Mouse (Mus musculus) heart, embryonic 14.5 days (tissue): ENCODE data around the gene Prss53. TPM values are rescaled to one million over a fixed set of nuclear protein-coding genes. Genes with fewer than 3 reads are reported as not detected.

Experiments used
- ATAC-seq: fragments of 200-750 bp; cut with Nextera tagmentation; 2 replicates; pipeline ENCODE4 v1.8.0; 2017; ENCODE audit warnings: low read depth, moderate TSS enrichment; ENCODE audit not compliant: insufficient number of reproducible peaks, insufficient read depth, low FRiP score
- H3K27ac ChIP-seq, 2 experiments: fragments of 200-500 bp in 1 of 2; fragments of 300-500 bp in 1 of 2; sonication (generic) in 1 of 2; replicated peaks in 1 of 2; 2 replicates each; pipeline ENCODE4 v1.5.1; 2012 to 2014; ENCODE audit warnings: low read depth in 2 of 2, low read length in 2 of 2, control low read depth in 1 of 2, mild to moderate bottlenecking in 1 of 2, mixed read lengths in 1 of 2; ENCODE audit not compliant: control insufficient read depth in 1 of 2, insufficient read depth in 1 of 2
- H3K27me3 ChIP-seq: fragments of 300-500 bp; sonication (generic); 2 replicates; pipeline ENCODE4 v1.6.1; 2014; ENCODE audit warnings: mild to moderate bottlenecking, low read length, control low read depth; ENCODE audit not compliant: control insufficient read depth, insufficient read depth
- H3K36me3 ChIP-seq: fragments of 300-500 bp; sonication (generic); 2 replicates; pipeline ENCODE4 v1.6.1; 2014; ENCODE audit warnings: mild to moderate bottlenecking, control low read depth, low read length, mixed read lengths; ENCODE audit not compliant: control insufficient read depth, insufficient read depth
- H3K4me1 ChIP-seq, 2 experiments: fragments of 200-500 bp in 1 of 2; fragments of 300-500 bp in 1 of 2; sonication (generic) in 1 of 2; 2 replicates each; pipeline ENCODE4 v1.6.1; 2012 to 2014; ENCODE audit warnings: low read length in 2 of 2, control low read depth in 1 of 2, mixed read lengths in 1 of 2; ENCODE audit not compliant: control insufficient read depth in 2 of 2, insufficient read depth in 2 of 2
- H3K4me2 ChIP-seq: fragments of 300-500 bp; sonication (generic); 2 replicates; pipeline ENCODE4 v1.6.1; 2014; ENCODE audit warnings: mild to moderate bottlenecking, low read length
- H3K4me3 ChIP-seq, 2 experiments: fragments of 200-500 bp in 1 of 2; fragments of 300-500 bp in 1 of 2; sonication (generic) in 1 of 2; 2 replicates each; pipeline ENCODE4 v1.5.1; 2012 to 2014; ENCODE audit warnings: low read length in 2 of 2, mild to moderate bottlenecking in 2 of 2, control low read depth in 1 of 2, low read depth in 1 of 2, moderate library complexity in 1 of 2; ENCODE audit not compliant: control insufficient read depth in 1 of 2, insufficient read depth in 1 of 2
- H3K9ac ChIP-seq: fragments of 300-500 bp; sonication (generic); 2 replicates; pipeline ENCODE4 v1.6.1; 2014; ENCODE audit warnings: mild to moderate bottlenecking, low read length
- H3K9me3 ChIP-seq: fragments of 300-500 bp; sonication (generic); 2 replicates; pipeline ENCODE4 v1.6.1; 2016; ENCODE audit warnings: low read length, control low read depth; ENCODE audit not compliant: control insufficient read depth
- WGBS: fragments of 180-500 bp; shearing (Covaris S2); extraction: QIAGEN DNeasy Blood & Tissue Kit; methylation state at CpG from one replicate; pipeline ENCODE4 v1.1.7; 2014; 5-methylcytosine and 5-hydroxymethylcytosine counted together
- polyA plus RNA-seq: library from polyadenylated mRNA; unstranded; fragments of >200 nt; fragmentation: Nextera tagmentation; extraction: Ambion mirVana; gene quantifications from 2 replicates; pipeline ENCODE4 v1.2.1, GENCODE M21; 2014

Gene Prss53
- polyA plus RNA-seq, 1 experiment from 2014 or later = 1.3 TPM

GRCm38 (mm10) chr7:127925252-127925651 lies 34.5 kb upstream of the Prss53 start:
- H3K4me2 ChIP-seq = no peak overlapping the region
- H3K9me3 ChIP-seq = no peaks in the 10 kb centered on the region
- H3K27me3 ChIP-seq = peaks cover 17% of the 10 kb centered on the region
- no peak overlapping the region for H3K27ac ChIP-seq
- WGBS = 79% methylated on average over 5 of the region's 5 CpGs
- ATAC-seq = no peak
- H3K9ac ChIP-seq = no peak overlapping the region
- H3K4me1 ChIP-seq = peaks cover 6 to 13% of the 10 kb centered on the region in 2 experiments
- H3K4me3 ChIP-seq = no peak overlapping the region
- peaks cover 59% of the 10 kb centered on the region for H3K36me3 ChIP-seq

GRCm38 (mm10) chr7:127923714-127924113 lies 32.9 kb upstream of the Prss53 start:
- no peak overlapping the region for H3K4me2 ChIP-seq

DNA sequence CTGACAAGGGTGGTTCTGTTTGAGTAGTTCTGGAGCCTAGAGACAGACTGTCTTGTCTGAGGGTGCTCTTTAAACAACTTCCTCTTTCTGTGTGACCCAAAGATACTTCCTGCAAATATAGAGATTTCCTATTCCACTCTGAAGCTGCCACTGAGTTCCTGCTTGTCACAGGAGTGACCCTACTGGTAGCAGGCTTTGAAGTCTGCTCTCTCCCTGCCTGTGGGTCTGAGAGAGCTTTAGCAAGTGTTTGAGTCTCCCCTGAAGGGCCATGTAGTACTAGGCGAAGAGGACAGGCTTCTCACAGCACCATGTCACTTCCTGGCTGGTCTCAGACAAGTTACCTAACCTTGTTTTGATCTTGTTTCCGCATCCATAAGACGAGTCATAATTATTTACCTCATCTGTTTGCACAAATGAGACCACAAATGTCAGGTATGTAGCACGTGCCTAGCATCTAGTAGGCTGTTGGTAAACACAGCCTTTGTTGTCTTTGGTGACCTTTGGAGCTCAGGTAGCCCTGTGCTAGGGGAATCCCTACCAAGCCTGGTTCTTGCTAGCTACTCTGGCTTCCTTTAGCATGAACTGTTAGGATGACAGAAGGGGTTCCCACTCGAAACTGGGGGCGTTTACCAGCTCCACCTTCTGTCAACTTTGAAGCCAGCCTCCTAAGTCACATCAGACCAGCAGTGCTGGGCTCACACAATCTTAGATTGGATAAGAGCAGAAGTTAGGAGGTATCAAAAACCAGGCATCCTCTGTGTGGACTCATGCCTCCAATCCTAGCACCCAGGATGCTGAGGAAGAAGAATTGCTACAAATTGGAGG lies 31.9 kb upstream of the Prss53 start:
- Histone ChIP-seq H3K36me3 (peaks cover 71% of the 10 kb centered on the region), H3K4me3 (no peak overlapping the region), H3K27me3 (no peaks in the 10 kb centered on the region), H3K4me1 (no peaks in the 10 kb centered on the region), H3K9me3 (no peaks in the 10 kb centered on the region), H3K9ac (no peak overlapping the region), H3K4me2 (no peak overlapping the region), H3K27ac (no peak overlapping the region)
- no peak for ATAC-seq
- 82% methylated on average over 6 of the region's 6 CpGs for WGBS

More at GRCm38 (mm10) chr7:127923714-127924113, 32.9 kb upstream of the Prss53 start:
- Histone ChIP-seq H3K27me3 (peaks cover 3% of the 10 kb centered on the region), H3K4me3 (no peak overlapping the region), H3K27ac (no peak overlapping the region), H3K9ac (no peak overlapping the region), H3K9me3 (no peaks in the 10 kb centered on the region), H3K36me3 (peaks cover 64% of the 10 kb centered on the region), H3K4me1 (peaks cover under 1 to 2% of the 10 kb centered on the region in 2 experiments; a peak in 3 of 4 replicates)
- ATAC-seq = no peak
- WGBS = 88% methylated on average over 5 of the region's 5 CpGs

DNA sequence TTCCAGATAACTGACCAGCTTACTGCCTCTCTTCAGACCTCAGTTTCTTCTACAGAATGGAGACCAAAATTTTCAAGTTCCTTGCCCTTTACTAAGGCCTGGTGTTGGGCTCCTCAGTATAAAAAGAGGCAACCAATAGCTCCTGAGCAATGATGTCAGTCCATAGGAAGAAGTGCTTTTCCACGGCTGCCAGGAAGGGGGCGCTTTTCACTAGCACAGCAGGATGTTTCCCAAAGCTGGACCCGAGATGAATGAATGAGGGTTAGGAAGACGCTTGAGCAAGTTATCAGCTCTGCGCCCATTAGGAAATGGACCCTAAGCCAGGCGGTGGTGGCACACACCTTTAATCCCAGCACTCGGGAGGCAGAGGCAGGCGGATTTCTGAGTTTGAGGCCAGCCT lies 30.7 kb upstream of the Prss53 start:
- Histone ChIP-seq H3K4me3 (no peak overlapping the region), H3K27ac (no peak overlapping the region), H3K4me2 (no peak overlapping the region), H3K9me3 (no peaks in the 10 kb centered on the region), H3K4me1 (no peaks in the 10 kb centered on the region), H3K27me3 (no peaks in the 10 kb centered on the region), H3K9ac (no peak overlapping the region), H3K36me3 (peaks cover 78% of the 10 kb centered on the region)
- ATAC-seq = no peak
- WGBS = 63% methylated on average over 8 of the region's 8 CpGs

DNA sequence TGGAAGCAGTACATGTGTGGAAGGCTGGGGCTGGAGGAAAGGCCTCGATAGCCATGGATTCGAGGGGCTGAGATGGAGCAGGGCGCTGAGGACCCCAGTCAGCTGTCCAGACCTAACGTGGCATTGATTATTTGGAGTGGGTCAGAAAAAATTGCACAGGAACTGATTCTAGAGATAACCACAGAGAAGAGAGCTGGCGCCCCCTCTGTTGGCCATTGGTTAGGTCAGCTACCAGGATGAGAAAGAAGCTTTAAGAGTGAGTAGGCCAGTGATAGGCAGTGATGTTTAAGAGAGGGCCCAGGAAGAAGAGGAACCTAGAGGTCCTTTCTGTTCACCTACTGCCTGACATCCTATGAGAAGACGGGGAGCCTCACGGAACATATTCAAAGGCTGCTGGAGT lies 28.5 kb upstream of the Prss53 start:
- no peak overlapping the region for H3K4me3 ChIP-seq
- WGBS = 76% methylated on average over 7 of the region's 7 CpGs
- H3K36me3 ChIP-seq = peaks cover 73% of the 10 kb centered on the region
- no peak overlapping the region for H3K4me2 ChIP-seq
- H3K9ac ChIP-seq = no peak overlapping the region
- no peaks in the 10 kb centered on the region for H3K4me1 ChIP-seq
- no peak overlapping the region for H3K27ac ChIP-seq
- ATAC-seq = no peak
- H3K27me3 ChIP-seq = no peaks in the 10 kb centered on the region
- no peaks in the 10 kb centered on the region for H3K9me3 ChIP-seq

DNA sequence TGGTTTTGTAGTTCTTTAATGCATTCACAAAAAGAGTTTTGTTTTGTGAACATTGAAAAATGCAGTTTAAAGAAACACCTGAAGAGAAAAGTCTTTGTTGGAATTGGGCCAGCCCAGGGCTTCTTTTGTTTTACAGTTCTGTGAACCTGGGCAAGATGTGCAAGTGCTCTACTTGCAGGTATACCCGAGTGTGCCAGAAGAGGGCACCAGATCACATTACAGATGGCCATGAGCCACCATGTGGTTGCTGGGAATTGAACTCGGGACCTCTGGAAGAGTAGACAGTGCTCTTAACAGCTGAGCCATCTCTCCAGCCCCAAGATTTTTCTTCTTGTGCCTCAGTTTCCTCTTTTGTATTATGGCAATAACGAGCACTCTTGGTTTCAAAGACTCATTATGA lies 27.4 kb upstream of the Prss53 start:
- no peak overlapping the region for H3K4me2 ChIP-seq
- no peaks in the 10 kb centered on the region for H3K9me3 ChIP-seq
- 56% methylated on average over 3 of the region's 3 CpGs for WGBS
- peaks cover 0 to 2% of the 10 kb centered on the region in 2 experiments; a peak in 2 of 4 replicates for H3K4me1 ChIP-seq
- H3K27ac ChIP-seq = no peak overlapping the region
- H3K27me3 ChIP-seq = no peaks in the 10 kb centered on the region
- H3K4me3 ChIP-seq = no peak overlapping the region
- no peak for ATAC-seq
- no peak overlapping the region for H3K9ac ChIP-seq
- peaks cover 62% of the 10 kb centered on the region for H3K36me3 ChIP-seq

DNA sequence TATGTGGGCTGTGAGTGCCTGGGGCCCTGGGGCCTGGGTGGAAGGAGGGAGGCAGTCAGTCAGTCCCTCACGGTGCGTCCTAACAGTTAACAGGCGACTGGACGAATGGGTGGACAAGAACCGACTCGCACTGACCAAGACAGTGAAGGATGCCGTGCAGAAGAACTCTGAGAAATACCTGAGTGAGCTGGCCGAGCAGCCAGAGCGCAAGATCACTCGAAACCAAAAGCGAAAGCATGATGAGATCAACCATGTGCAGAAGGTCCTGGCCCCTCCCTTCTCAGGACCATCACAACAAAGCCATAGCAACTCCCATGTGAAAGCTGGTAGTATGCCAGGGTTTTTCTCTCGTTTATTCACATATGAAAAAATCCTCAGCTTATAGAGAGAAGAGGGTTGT lies 24.5 kb upstream of the Prss53 start:
- peaks cover 39% of the 10 kb centered on the region for H3K36me3 ChIP-seq
- WGBS = 92% methylated on average over 12 of the region's 12 CpGs
- H3K27ac ChIP-seq = no peak overlapping the region
- H3K9me3 ChIP-seq = no peaks in the 10 kb centered on the region
- no peak overlapping the region for H3K9ac ChIP-seq
- ATAC-seq = no peak
- H3K4me2 ChIP-seq = no peak overlapping the region
- peaks cover 2 to 8% of the 10 kb centered on the region in 2 experiments; a peak in 3 of 4 replicates for H3K4me1 ChIP-seq
- no peak overlapping the region for H3K4me3 ChIP-seq
- H3K27me3 ChIP-seq = no peaks in the 10 kb centered on the region
